Mouse (Mus musculus): ENCODE data around the gene Macf1.
A peak's percentile ranks its signal among the peaks of the same experiment; 100 is the strongest.
"Not testable (repeated sequence)": the region's sequence is repeated elsewhere in the genome, so short reads cannot be mapped to it uniquely, and the experiment has no call there.

Macf1 gene

DNA sequence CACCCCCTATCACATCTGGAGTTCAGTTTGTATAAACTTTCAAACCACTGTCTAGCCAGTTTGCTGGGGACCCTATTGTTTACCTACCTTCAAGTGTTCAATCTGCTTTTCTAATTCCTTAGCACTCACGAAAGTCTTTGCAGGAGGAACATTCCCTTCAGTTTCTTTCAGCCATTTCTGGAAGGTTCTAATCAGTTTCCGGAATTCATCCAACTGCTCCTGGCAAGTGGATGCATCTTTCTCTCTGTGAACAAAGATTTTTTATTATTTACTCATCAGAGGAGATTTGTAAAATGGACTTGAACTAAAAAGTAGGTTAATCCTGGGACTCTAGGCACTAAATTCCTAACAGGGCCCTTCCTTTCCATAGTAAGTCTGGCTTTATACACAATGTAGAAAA, 236.1 kb downstream of the Macf1 start:
- no peak for DNase-seq (ENCODE audit: low spot score in 2 of 2)

DNA sequence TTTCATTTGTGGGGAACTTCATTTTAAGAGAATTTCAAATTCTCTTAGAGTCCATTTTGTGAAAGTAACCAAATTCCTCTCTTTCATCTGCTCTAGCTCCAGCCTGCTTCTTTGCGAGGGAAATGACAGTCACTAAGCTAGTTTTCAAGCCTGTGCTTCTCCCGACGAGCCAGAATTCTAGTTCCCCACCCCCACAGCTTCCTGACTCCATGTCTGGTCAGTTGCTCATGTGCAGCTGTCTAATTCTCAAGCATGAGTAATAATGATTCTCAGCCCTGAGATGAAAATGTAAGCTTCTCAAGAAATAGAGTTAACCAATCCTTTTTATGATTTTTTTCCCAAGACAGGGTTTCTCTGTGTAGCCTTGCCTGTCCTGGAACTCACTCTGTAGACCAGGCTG, 236.9 kb downstream of the Macf1 start:
- no peak for DNase-seq (ENCODE audit: low spot score in 2 of 2)

DNA sequence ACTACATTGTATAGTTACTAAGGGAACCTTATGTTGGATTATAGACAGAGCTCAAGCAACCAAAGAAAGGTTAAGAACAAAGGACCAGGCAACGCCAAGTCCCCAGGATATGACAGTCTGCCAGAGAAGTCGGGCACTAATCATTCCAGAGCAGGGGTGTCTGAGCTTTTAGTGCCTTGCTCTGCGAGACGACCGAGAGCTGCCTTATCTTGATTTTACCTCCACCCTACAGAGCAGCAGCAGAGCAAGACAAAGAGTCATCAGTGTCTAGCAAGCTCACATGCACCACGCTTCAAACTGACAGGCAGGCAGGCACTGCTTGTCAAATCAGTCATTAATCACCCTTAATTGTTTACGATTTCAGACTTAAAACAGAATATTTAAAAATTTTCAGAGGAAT, 237.4 kb downstream of the Macf1 start:
- DNase-seq (ENCODE audit: low spot score in 2 of 2) = no peak

DNA sequence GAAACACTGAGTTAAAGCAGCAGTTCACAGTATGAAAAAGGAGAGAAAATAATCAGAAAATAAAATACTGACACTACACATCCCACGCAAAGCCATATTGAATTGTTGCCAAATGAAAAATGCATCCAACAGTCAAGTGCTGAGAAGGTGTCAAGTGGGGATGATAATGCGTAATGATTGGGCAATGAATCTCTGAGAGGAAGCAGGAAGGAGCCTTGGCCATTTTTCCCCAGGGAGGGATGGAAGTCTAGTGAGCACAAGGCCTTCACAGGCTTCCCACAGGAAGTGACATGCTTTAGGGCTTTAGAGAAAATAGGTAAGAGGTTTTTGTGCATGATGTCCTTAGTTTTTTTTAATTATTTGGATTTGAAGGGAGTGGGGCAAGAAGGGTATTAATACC, 237.9 kb downstream of the Macf1 start:
- DNase-seq (ENCODE audit: low spot score in 2 of 2) = not testable (repeated sequence)

DNA sequence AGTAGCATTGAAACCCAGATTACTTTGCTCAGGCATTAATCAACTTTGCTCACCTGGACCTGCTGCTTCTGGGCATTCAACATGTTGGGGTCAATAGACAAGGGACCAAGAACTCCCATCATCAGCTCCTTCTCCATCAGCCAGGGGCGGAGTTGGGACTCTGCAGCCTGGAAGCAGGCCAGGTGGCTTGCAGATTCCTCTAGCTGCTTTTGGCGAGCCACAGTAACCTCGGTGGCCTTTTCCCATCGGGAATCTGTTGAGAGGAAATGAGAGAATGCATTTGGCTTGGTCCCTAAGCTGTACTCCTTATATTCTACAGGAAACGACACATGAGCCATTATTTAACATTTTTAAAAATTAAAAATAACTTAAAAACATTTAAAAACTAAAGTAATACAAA, 245.7 kb downstream of the Macf1 start:
- DNase-seq (ENCODE audit: low spot score in 2 of 2) = peak in 1 of 2 experiments; percentile 51

DNA sequence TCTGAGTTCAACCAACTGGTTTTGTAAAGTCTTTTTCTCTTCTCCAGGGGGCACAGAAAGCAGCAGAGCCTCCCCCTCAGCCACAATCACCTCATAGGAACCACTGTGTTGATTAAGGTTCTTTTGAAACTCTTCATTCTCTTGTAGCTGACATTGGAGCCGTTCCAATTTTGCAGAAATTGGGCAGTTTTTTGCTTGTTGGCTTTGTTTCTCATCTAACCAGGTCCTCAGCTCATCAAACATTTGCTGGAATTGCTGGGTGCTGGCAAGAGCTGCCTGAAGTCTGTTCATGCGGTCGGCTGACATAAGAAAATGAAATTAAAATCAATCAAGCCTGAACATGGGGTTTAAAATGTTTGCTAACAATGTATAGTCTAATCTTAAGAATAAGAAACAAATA, 251.0 kb downstream of the Macf1 start:
- DNase-seq (ENCODE audit: low spot score in 2 of 2) = no peak

DNA sequence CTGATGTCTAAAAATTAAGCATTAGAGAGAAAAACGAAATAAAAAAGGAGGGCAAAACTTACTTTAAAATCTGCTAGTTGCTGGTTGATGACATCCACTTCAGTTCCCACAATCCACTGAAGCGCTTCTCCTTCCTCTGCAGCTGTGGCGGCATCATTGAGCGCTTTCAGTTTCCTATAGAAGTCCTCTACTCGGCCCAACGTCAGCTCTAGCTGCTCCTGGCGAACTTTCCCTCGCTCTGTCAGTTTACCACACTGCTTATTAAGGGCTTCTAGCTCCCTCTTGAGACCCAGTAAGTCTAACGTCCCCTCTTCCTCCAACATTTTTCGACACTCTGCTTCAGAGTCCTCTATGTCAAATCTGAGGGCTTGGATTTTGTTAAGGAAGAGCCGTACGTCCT, 252.2 kb downstream of the Macf1 start:
- DNase-seq (ENCODE audit: low spot score in 2 of 2) = no peak

DNA sequence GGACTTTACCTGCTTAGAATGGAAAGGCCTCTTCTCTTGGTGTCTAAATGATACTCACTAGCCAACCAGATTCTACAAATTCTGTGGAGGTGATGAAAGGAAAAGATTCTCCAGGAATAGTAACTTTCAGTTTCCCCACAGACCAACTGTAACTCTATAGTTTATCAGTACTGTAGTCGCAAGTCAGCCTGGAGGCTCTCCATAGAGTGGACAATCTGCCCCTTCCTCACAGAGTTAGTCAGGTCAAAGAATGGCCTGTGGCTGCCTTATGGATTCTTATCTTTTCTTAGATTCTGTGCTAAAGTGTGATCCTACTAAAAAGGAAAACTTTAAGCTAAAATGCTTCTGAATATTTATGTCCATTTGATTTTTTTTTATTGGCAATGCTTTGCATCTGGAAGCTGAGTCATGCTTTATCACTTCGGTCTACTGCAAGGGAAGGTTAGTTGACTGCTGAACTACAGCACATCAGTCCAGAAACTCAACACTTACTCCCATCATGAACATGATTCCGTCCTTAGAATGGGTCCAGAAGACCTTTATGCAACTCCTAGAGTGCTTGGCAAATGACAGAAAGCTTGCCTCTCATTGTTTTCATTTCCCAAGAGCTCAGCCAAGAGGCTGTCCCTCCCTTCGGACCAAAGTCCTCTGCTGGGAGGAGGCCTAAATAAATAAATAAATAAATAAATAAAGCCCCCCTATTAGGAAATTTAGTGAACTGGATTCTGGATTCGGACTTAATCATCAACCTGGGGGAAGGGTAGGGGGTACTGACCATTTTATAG, 256.1 kb downstream of the Macf1 start:
- DNase-seq (ENCODE audit: low spot score in 2 of 2) = no peak

DNA sequence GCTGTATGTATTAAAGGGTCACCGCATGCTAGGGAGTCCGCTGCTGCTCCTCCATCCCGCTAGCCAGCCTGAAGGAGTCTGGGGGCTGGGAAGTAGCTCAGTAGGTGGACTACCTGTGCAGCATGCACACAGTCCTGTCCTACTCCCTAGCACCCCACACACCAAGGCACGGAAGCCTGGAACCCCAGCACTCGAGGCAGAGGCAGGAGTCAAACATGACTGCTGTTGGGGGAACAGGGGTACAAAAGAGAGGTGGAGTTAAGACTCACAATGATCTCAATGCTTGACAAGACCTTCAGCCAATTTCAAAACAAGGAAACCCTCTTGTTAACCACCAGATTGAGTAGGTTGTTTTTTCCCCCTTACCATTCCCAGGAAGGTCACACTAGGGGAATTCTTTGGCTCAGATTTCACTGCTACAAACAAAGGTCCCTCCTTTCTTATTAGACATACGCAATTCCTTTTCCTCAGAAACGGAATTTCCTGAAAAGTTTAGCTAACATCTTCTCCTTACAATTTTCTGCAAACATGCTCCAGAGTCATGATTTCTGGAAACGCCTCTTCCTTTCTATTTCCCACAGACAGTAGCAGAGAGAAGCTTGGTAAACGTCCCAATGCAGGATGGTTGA, 256.8 kb downstream of the Macf1 start:
- no peak for DNase-seq (ENCODE audit: low spot score in 2 of 2)

DNA sequence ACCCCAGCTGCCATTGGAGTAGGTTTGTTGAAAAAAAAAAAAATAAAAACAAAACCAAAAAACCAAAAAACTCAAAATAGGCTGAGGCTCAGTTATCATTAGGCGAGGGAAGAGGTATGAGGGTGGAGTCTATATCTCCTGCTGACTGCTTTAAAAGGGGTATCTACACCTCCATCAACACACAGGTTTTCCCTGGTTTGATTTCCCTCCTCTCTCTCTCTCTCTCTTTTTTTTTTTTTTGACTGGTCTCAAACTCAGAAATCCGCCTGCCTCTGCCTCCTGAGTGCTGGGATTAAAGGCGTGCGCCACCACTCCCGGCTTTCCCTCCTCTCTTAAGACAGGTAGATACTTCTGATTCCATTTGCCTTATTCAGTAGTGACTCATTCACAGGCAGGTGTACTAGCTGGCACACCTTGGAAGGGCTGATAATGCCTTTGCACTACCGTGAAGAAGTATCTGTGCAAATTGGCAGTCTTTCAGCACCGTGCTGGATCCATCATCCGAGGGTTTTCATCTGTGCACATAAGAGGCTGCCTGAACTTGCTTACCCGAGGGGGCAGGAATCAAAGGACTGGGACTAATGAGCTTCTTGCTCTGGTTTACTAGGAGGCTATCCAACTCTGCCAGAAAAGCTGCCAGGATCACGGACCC, 257.6 kb downstream of the Macf1 start:
- no peak for DNase-seq (ENCODE audit: low spot score in 2 of 2)

DNA sequence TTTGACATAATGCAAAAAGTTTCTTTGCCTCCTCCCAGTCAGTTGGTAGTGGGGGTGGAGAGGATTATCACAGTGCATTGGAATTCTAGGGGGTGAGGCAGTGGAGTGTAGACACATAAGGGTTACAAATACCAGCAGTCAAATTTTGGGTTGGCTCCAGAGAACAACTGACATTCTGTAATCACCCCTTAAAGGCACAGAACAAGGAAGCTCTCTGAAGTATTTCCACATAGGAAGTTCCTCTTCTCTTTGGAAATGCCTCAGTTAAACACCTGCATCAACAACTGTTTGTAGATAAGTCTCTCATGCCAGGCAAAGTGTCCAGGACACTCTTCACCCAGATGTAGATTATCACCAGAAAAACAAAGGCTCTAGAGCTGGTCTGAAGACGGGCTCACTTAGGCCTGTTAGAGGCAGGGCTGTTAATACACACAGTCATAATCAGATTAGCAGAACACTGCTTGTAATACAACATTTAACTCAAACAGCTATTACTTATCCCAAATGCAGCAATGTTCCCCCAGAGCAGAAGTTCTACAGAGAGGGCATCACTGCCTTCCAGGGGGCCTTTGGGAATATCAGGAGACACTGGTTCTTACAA, 258.4 kb downstream of the Macf1 start:
- DNase-seq (ENCODE audit: low spot score in 2 of 2) = no peak

DNA sequence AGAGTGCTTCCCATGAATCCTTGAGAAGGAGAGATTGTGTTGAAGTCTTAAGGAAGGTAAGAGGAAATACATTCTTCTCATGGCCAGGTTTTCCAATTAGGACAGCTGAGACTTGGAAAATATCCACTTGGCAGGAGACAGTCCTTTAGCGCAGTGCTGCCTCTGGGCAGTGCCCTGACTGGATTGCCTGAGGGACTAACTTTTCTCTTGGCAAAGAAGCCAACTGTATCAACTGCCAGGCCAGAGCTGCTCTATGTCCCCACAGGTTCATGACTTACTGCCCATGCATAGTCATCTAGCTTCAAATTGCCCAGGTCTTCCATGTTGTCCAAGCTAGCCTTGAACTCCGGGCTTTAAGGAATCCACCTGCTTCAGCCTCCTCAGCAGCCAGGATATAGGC, 260.1 kb downstream of the Macf1 start:
- DNase-seq (ENCODE audit: low spot score in 2 of 2) = no peak

DNA sequence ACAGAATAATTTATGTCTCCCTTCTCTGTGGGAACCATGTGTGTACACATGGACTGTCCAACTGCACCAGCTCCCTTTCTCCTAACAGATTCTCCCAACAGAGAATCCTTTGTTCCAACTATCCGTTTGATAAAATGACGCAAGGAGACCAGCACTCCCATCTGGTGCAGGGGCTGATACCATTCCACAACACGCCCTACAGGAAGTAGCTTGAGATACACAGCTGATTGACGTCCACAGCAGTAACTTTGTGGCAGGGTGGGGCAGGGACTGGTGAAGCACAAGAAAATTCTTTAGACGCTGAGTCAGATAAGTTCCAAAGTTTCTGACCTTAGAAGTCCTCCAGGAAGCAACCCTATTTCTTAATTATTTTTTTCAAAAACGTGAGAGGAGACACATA, 261.3 kb downstream of the Macf1 start:
- no peak for DNase-seq (ENCODE audit: low spot score in 2 of 2)

DNA sequence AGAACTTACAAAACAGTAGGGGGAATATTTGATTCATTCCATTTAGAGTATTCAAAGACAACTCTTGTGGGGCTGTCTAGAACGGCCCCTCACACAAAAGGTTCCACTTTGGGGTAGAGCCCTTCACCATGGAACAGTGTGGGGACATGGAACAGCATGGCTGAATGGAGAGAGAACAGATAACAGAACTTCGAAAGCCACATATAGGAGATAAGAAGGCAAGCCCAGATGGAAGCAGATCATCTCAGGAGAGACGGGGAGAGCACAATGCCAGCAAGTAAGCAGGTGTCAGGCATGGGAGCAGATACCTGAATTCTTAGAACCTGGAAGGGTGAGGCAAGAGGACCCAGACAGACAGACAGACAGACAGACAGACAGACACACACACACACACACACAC, 266.1 kb downstream of the Macf1 start:
- no peak for DNase-seq (ENCODE audit: low spot score in 2 of 2)

DNA sequence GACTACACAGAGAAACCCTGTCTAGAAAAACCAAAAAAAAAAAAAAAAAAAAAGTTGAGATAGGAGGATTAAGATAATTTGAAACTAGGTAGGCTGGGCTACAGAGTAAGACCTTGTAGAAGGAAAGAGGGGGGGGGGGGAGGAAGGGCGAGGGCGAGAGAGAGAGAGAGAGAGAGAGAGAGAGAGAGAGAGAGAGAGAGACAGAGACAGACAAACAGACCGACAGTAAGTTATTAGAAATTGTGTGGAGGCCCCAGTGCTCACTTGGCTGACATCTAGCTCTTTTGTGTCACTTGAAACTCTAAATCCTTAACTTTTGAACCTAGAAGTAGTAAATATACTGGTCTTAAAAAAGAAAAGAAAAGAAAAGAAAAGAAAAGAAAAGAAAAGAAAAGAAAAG, 266.7 kb downstream of the Macf1 start:
- DNase-seq (ENCODE audit: low spot score in 2 of 2) = no peak

DNA sequence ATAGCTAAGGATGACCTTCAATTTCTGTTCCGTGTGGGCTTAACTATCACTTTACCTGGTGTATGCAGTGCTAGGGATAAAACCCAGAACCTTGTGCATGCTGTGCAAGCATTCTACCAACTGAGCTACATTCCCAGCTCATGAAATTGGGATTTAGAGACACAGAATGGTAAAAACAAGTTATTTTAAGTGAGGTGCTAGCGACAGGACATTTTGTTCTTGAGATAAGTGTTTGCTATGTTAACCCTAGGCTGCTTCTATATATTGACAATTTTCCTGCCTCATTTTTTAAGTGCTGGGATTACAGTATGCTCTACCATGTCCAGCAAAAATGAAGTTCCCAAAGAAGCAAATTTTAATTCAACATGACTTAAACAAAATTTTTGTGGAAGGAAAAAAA, 267.3 kb downstream of the Macf1 start:
- DNase-seq (ENCODE audit: low spot score in 2 of 2) = no peak

DNA sequence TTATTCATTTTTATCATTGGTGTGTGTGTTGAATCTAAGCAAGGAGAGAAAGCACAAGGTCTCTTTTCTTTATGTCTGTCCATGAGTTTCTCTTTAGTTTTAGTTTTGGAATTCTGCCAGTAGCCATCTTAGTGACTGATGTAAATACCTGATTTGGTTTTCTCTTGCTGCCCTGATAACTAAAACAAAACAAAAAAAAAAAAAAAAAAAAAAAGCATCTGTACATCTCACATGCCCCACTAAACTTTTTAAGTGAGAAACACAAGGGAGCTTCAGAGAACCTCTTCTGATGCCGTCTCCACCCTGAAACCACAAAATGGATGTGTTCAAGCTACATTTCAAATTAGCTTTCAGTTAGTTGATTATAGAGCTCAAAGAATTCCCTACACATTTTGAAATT, 268.6 kb downstream of the Macf1 start:
- DNase-seq (ENCODE audit: low spot score in 2 of 2) = no peak

DNA sequence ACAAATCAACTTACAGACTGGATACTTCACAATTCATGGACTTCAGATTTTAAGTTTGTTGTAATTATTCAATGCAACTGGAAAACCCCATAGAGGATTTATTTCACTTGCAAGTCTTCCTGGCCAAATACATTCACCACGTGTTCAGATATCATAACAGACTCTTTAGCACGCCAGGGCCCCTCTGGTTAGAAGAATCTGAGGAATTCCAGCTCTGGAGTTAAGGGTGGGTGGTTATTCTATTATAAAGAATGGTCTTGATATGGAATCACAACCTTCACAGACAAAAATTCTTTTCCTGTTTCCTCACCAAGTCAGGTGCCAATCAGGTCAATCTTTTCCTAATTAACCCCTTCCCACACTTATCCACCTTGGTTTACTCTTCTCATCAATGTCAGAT, 270.3 kb downstream of the Macf1 start:
- DNase-seq (ENCODE audit: low spot score in 2 of 2) = no peak

DNA sequence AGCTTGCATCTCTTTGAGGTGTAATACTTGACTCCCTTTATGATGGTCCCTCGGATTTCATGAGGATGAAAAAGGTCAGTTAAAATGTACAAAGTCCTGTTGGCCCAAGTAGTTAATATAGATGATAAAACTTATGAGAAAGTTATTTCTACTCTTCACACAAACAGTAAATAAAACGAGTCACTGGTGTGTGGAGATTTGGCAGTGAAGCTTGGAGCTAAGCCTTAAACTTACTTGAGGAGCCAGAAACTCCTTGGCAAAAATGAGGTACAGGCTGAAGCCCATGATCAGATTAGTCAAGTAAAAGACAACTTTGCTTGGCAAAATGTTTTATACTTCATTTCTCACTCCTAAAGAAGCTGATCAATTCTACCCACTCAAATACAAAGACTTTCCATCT, 271.2 kb downstream of the Macf1 start:
- no peak for DNase-seq (ENCODE audit: low spot score in 2 of 2)

DNA sequence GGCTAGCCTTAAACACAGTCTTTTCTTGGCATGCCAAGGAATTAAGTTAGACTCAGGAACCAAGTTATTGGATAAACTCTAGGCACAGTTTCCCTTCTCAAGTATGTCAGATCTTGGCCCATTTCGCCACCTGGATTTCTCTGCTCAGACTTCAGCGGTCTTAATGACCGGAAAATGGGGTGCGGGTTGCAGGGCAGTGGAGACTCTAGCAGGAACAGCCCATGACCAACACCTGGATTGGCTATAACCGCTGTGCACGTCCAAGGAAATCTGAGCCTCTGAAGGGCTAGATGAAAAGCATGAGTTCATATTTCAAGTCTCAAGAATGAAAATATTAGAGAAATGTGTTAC, 271.7 kb downstream of the Macf1 start:
- DNase-seq (ENCODE audit: low spot score in 2 of 2) = no peak

DNA sequence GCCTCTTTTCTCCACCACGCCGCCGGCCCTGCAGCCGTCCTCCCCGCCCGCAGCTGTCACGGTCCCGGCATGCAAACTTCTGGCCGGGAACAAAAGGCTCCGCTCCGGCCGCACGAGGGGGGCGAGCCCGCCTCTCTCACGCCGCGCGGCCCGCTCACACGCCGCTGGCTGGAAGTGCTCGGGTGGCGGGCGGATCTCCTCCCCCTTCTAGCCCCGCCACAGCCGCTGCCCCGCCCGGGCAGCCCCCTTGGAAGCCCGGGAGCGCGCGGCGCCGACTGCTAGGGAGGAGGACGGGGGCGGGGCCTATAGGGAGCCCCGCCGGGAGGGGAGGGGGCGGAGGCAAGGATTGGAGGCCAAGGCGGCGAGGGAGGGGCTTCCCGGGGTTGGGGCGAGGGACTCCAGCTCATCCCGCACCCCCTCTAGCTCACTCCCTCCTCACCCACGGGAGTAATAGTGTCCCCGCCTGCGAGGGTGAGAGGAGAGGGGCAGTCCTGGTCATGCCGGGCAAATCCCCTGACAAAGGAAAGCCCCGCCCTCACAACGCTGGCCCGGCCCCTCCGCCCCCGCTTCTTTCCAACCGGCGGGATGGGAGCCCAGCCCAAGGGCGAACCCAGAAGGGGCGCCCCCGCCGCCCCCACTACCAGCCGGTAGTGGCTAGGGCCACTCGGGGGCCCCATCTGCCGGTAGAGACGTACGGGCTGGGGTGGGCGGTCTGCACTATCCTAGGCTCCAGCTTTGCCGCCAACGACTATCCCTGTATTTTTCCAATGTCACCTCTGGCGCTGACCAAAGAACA, 272.2 kb downstream of the Macf1 start:
- peak; percentile 77 to 85 for DNase-seq (ENCODE audit: low spot score in 2 of 2)

All from urinary bladder, postnatal 36 days (tissue).